Mouse (Mus musculus) embryonic facial prominence, embryonic 14.5 days (tissue): ENCODE measurements at regions not wholly inside any gene's neighbourhood (a gene's known extent, or its start where the extent isn't known, plus 50 kb on each side); places are given as distances from the start of the nearest gene placed in this dataset.

Experiments used
- ATAC-seq: fragments of 200-750 bp; cut with Nextera tagmentation; 2 replicates; pipeline ENCODE4 v1.8.0; 2017; ENCODE audit warnings: low read depth, moderate number of reproducible peaks, moderate TSS enrichment
- DNase-seq: peaks from one replicate; pipeline ENCODE4 v3.0.0-alpha.2; 2015; ENCODE audit warnings: low spot score
- H3K27ac ChIP-seq: fragments of 300-500 bp; sonication (generic); replicated peaks from 2 replicates; pipeline ENCODE4 v1.5.1; 2014; ENCODE audit warnings: low read depth, mild to moderate bottlenecking, low read length, moderate library complexity
- H3K27me3 ChIP-seq: fragments of 300-500 bp; sonication (generic); replicated peaks from 2 replicates; pipeline ENCODE4 v1.6.1; 2014; ENCODE audit warnings: low read length; ENCODE audit not compliant: control insufficient read depth, insufficient read depth
- H3K36me3 ChIP-seq: fragments of 300-500 bp; sonication (generic); 2 replicates; pipeline ENCODE4 v1.6.1; 2014; ENCODE audit warnings: low read length, mixed read lengths; ENCODE audit not compliant: control insufficient read depth, insufficient read depth
- H3K4me1 ChIP-seq: fragments of 300-500 bp; sonication (generic); 2 replicates; pipeline ENCODE4 v1.6.1; 2014; ENCODE audit warnings: antibody characterized with exemption, low read length; ENCODE audit not compliant: control insufficient read depth, insufficient read depth
- H3K4me2 ChIP-seq: fragments of 300-500 bp; sonication (generic); 2 replicates; pipeline ENCODE4 v1.6.1; 2014; ENCODE audit warnings: low read depth, mild to moderate bottlenecking, low read length, moderate library complexity, mixed read lengths
- H3K4me3 ChIP-seq: fragments of 300-500 bp; sonication (generic); 2 replicates; pipeline ENCODE4 v1.5.1; 2014; ENCODE audit warnings: low read depth, mild to moderate bottlenecking, low read length
- H3K9ac ChIP-seq: fragments of 300-500 bp; sonication (generic); 2 replicates; pipeline ENCODE4 v1.6.1; 2014; ENCODE audit warnings: low read depth, mild to moderate bottlenecking, low read length, moderate library complexity, mixed read lengths
- H3K9me3 ChIP-seq: fragments of 300-500 bp; sonication (generic); 2 replicates; pipeline ENCODE4 v1.6.1; 2016; ENCODE audit warnings: low read length; ENCODE audit not compliant: control insufficient read depth
- WGBS: fragments of 180-500 bp; shearing (Covaris S2); extraction: QIAGEN DNeasy Blood & Tissue Kit; methylation state at CpG from one replicate; pipeline ENCODE4 v1.1.7; 2014; 5-methylcytosine and 5-hydroxymethylcytosine counted together

DNA sequence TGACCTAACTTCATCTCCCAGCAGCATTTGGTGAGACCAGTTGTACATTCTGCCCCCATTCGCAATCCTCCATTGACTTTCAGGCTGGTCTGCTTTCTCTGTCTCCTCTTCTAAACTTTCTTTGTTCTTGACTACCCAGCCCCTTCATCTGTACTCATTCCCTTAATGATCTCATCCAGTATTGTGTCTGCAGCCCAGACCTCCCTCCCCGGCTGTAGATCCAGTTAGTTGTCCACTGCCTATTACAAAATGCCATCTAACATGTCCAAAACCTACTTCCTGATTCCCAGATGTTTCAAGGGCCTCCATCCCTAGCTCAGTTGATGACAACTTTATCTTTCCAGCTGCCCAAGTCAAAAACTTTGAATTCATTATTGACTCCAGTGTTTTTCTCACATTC lies 357.8 kb upstream of the Gm6657 start:
- DNase-seq, result no peak
- Histone ChIP-seq H3K4me3 (no peak overlapping the region), H3K9me3 (no peaks in the 10 kb centered on the region), H3K36me3 (no peaks in the 10 kb centered on the region), H3K27ac (no peak overlapping the region), H3K9ac (no peak overlapping the region), H3K4me2 (no peak overlapping the region), H3K27me3 (no peaks in the 10 kb centered on the region), H3K4me1 (no peaks in the 10 kb centered on the region)
- no peak for ATAC-seq
- WGBS, result 75% methylated on average over 2 of the region's 2 CpGs

- DNase-seq (peak; percentile 11), ATAC-seq (peak; percentile 79)
- Histone ChIP-seq H3K9me3 (no peaks in the 10 kb centered on the region), H3K4me3 (no peak overlapping the region), H3K4me1 (no peaks in the 10 kb centered on the region), H3K27me3 (no peaks in the 10 kb centered on the region), H3K9ac (no peak overlapping the region), H3K27ac (no peak overlapping the region), H3K4me2 (no peak overlapping the region), H3K36me3 (no peaks in the 10 kb centered on the region)
- WGBS, result 68% methylated on average over 7 of the region's 7 CpGs
These were observed 352.1 kb upstream of the Gm6657 start for GRCm38 (mm10) chr12:77841844-77842415.

DNA sequence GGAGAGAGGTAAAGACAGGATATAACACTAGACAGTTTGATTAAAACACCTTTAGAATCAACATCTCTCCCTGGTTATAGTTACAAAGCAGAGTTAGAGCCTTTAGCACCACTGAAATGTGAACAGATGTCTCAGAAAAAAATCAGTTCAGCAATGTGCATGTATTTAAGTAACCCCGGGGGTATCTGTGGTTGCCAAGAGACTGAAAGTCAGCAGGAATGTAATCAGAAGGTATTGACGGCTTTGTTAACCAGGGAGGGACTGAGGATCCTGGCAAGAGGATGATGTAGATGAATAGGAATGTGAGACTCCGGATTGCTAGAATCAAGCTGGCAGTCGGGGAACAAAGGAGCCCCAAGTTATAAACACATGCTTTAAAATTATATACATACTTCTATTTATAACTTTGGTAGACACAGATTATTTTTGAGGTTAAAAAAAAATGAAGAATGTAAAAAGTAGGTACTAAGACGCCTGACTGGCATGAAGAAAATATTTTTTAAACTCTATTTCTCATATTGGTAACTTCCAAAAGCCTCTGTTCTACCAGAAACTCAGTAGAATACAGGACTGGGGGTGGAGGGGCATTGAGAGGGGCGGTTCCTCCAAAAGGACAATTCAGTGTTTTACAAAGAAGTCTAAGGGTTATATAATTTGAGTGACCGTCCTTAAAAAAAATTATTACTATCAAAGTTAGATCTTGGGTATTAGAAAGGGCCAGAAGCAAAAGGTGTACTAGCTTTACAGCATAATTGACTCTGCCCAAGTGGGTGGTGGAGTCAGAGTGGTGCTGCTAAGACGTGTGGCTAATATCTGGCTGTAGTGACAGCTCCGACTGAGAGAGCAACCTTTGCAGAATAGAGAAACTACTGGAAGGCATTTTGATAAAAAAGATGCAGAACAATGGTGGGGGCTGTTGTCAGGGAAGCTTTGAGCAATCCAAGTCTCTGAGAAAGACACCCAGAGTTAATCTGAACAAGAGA lies 341.2 kb upstream of the Gm6657 start:
- Histone ChIP-seq H3K36me3 (no peaks in the 10 kb centered on the region), H3K4me3 (no peak overlapping the region), H3K27me3 (no peaks in the 10 kb centered on the region), H3K4me1 (peaks cover 8% of the 10 kb centered on the region), H3K4me2 (no peak overlapping the region; the same call in 1 of the 2 replicates), H3K9me3 (no peaks in the 10 kb centered on the region), H3K9ac (no peak overlapping the region), H3K27ac (no peak overlapping the region)
- DNase-seq (peak; percentile 86), ATAC-seq (peak; percentile 84)
- 27% methylated on average over 9 of the region's 9 CpGs for WGBS

GRCm38 (mm10) chr12:77854281-77855075 lies 339.6 kb upstream of the Gm6657 start:
- Histone ChIP-seq H3K27me3 (no peaks in the 10 kb centered on the region), H3K4me3 (no peak overlapping the region), H3K9ac (no peak overlapping the region), H3K36me3 (no peaks in the 10 kb centered on the region), H3K4me1 (peaks cover 8% of the 10 kb centered on the region), H3K9me3 (no peaks in the 10 kb centered on the region), H3K4me2 (no peak overlapping the region), H3K27ac (no peak overlapping the region)
- 47% methylated on average over 15 of the region's 15 CpGs for WGBS
- ATAC-seq, result no peak
- DNase-seq, result no peak

DNA sequence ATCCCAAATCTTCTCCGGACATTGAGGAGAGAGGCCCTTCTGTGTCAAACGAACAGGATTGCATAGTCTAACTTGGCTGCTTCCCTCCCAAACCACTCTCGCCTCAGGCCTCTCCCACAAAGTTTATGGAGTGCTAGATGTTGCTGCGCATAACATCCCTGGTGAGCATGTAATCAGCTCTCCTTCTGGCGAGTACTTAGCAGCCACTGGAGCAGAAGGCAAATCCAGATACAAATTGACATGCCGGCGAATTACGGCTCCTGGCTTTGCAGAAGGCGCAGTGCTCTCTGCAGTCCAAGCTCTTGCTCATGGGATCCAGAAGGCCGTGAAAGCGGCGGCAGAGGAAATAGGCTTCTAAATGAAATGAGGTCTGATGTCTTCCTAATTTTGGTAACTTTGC lies 338.2 kb upstream of the Gm6657 start:
- Histone ChIP-seq H3K36me3 (no peaks in the 10 kb centered on the region), H3K4me3 (no peak overlapping the region), H3K4me2 (no peak overlapping the region), H3K27ac (no peak overlapping the region), H3K4me1 (peaks cover 8% of the 10 kb centered on the region), H3K27me3 (no peaks in the 10 kb centered on the region), H3K9me3 (no peaks in the 10 kb centered on the region), H3K9ac (no peak overlapping the region)
- ATAC-seq, result no peak
- DNase-seq, result peak; percentile 8
- WGBS, result 70% methylated on average over 12 of the region's 12 CpGs

- Histone ChIP-seq H3K4me3 (no peak overlapping the region), H3K27ac (no peak overlapping the region), H3K9me3 (no peaks in the 10 kb centered on the region), H3K4me2 (no peak overlapping the region), H3K9ac (no peak overlapping the region), H3K4me1 (peaks cover 8% of the 10 kb centered on the region), H3K36me3 (no peaks in the 10 kb centered on the region), H3K27me3 (no peaks in the 10 kb centered on the region)
- DNase-seq (no peak), ATAC-seq (no peak)
- WGBS, result 65% methylated on average over 4 of the region's 4 CpGs
These were observed 336.8 kb upstream of the Gm6657 start for GRCm38 (mm10) chr12:77857281-77857680.

DNA sequence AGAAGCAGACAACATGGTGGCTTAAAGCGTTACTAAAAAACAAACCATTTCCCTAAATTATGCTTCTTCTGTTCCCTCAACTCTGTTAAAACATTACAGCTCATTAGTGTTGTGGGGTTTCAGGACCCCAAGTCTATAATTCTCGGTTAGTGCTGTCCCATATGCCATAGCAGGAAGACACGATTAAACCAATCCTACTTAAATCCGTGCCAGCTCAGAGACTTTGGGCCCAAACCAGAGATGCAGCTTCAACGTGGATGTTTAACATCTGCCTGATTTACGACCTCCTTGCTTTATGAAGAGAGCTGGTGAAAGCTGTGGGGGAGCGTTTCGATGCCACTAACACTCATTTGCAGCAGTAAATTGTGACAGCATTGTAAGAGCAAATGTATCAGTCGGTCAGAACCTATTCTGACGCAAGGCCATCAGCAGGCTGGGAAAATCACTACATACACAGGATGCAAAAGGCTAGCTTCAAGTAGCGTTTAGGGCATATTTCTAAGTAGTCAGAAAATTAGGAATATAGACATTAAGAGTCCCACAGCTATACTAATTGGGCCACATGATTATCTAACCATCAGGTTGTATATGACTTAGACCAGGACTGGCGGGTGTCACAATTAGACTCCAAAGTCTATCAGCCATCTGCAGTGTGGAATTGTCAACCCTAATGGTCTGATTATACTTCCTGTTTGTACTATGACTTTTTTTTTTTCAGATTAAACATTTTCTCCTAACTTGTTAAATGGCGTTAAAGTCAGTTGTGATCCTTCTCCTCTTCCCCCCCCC lies 333.1 kb upstream of the Gm6657 start:
- WGBS, result 78% methylated on average over 13 of the region's 13 CpGs
- DNase-seq, result no peak

GRCm38 (mm10) chr12:77867947-77868495 lies 326.0 kb upstream of the Gm6657 start:
- Histone ChIP-seq H3K27me3 (no peaks in the 10 kb centered on the region), H3K27ac (no peak overlapping the region), H3K4me1 (no peaks in the 10 kb centered on the region), H3K9me3 (no peaks in the 10 kb centered on the region), H3K4me2 (no peak overlapping the region), H3K9ac (no peak overlapping the region), H3K4me3 (no peak overlapping the region), H3K36me3 (no peaks in the 10 kb centered on the region)
- DNase-seq, result no peak
- ATAC-seq, result no peak
- 45% methylated on average over 4 of the region's 4 CpGs for WGBS

More for the DNA sequence above, 333.1 kb upstream of the Gm6657 start:
- H3K4me1 ChIP-seq, result no peaks in the 10 kb centered on the region
- ATAC-seq, result no peak
- H3K9ac ChIP-seq, result no peak overlapping the region
- no peak overlapping the region for H3K4me3 ChIP-seq
- H3K27me3 ChIP-seq, result no peaks in the 10 kb centered on the region
- H3K27ac ChIP-seq, result no peak overlapping the region
- H3K4me2 ChIP-seq, result no peak overlapping the region
- H3K9me3 ChIP-seq, result no peaks in the 10 kb centered on the region
- no peaks in the 10 kb centered on the region for H3K36me3 ChIP-seq
